Mouse (Mus musculus) gastrocnemius, postnatal 25 days (tissue): ENCODE measurements at regions not wholly inside any gene's neighbourhood (a gene's known extent, or its start where the extent isn't known, plus 50 kb on each side); places are given as distances from the start of the nearest gene placed in this dataset.
"Not testable (repeated sequence)": the region's sequence is repeated elsewhere in the genome, so short reads cannot be mapped to it uniquely, and the experiment has no call there.

Experiments
- DNase-seq: peaks from one replicate; pipeline ENCODE4 v3.0.0; 2022

DNA sequence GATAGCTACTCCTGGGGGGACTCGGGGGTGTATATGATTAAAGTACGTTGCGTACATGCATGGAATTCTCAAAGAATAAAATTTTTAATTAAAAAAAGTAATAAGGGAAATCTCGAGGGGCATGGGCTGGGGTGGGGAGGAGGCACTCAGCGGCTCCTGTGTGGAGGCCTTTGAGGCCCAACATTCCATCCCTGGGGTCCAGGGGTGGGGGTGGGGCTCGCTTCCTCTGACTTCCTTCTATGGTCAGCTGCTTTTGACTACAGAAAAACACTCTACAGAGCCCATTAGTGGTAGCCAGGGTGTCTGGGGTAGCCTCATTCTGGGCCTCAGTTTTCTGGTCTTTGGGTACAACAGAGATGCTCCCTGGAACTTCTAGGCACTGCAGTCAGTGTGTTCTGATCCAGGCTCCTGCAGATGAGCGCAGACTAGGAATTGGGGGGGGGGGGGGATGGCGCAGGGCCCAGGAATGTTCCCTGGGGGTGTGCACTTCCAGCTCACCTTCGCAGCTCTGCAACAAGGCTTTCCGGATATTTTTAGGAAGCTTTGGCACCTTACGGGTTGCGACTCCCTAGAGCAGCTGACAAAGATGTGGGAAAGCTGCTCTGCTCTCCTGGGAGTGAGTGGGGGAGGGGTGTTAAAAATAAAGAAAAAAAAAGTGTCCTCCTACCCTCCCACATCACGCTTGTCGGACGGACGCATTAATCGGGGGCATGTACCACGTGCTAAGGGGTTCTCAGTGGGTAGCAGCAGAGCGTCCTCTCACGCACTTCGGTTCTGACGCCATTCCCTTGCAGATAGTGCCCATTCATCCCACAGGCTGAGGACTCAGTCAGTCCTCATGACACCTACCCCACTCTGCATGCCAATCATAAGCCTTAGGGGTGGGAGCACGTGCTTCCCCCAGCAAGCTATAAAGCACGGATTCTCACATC lies 89.1 kb downstream of the Rhob start:
- no peak for DNase-seq

DNA sequence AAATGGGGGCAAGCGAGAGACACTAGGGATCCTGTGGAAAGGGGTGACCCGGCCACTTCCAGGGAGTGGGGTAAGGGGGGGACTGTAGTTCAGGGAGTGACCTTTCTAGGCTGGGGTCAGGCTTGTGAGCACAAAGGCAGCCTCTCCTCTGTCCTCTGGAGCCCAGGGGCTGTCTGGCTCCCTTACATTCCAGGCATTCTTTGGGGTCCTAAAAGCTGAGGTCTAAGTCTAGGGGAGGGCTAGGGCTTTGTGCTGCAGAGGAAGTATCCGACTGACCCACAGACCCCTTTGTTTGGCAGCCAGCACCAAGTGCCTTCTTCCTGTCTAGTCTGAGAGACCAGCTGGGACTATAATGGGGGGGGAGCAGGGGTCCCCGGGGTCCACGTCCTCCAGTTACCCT lies 88.9 kb downstream of the Hs1bp3 start:
- no peak for DNase-seq

DNA sequence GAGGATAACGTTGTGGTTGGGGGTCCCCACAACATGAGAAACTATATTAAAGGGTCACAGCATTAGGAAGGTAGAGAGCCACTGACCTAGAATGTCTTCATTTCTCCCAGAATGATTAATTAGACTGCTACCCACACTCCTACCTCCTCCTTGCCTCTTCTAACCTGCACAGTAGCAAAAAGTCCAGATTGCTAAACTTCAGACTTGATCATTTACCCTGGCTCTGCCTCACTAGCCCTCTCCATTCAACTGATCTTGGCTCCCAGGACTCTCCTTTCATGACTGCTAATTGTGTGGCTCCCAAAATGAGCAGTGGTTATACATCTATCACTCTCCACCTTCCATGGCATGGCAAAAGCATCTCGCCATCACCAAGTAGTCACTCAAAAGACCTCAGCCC lies 88.1 kb downstream of the Hs1bp3 start:
- DNase-seq = no peak

DNA sequence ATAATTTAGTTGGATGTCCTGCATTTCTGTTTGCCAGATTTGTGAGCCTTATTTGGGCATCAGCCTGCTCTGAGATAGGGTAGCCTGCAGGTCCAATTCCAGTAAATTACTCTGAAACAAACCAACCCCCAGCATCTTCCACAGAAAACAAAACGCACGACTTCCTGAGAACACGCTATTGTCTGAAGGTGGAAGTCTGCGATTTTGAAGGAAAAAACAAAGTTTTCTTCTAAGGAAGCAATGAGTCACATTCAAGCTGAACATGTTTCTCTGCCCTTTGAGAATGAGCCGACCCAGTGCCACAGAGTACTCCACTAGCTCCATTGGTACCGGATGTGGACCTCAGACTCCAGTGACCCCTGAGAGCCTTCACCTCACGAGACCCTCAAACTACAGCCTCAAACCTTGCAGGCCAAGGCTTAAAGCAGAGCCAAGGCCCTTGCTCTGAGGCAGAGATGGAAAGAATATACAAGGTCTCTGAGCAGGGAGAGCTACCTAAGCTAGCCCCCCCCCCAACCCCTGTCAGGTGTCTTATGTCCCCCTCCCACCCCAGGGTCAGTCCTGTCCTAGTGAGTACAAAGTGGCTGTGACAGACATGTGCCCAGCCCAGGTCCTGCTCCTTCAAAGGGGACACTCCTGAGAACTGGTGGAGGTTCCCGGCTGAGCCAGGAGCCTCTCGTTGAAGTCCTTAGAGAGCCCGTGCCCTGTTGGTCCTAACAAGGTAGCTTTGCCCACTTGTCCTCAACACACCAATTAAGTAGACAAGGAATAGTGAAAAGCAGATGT lies 87.3 kb downstream of the Hs1bp3 start:
- DNase-seq = no peak

DNA sequence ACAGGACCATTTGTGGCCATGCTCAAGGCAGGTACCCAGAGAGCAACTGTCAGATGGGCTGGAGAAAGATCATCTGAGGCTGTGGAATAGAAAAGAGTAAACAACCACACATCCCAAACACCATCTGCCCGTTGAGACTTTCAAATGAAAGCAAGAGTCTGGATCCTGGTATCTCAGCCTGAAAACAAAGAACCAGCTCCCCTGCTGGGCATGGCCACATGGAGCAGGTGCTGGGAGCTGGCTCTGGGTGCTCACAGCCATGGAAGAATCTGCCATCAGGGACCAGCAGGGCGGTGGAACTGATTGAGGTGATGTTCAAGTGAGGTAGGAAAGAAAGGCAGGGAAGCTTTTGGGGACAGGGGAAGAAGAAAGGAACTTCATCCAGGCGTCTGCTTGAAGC lies 85.6 kb downstream of the Hs1bp3 start:
- DNase-seq = no peak

DNA sequence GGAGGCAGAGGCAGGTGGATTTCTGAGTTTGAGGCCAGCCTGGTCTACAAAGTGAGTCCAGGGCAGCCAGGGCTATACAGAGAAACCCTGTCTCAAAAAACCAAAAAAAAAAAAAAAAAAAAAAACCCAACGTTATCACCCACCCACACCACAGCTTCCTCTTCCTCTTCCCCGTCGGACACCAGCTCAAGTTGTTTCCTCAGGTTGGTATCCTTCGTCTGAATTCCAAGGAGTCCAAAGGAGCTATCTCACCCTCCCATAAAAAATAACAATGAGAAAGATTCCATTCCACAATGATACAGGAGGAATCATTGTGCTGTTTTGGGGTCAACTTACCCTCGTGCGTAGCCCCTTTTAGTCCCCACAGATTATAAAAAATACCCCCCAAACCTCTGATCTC lies 83.2 kb downstream of the Hs1bp3 start:
- DNase-seq = not testable (repeated sequence)

DNA sequence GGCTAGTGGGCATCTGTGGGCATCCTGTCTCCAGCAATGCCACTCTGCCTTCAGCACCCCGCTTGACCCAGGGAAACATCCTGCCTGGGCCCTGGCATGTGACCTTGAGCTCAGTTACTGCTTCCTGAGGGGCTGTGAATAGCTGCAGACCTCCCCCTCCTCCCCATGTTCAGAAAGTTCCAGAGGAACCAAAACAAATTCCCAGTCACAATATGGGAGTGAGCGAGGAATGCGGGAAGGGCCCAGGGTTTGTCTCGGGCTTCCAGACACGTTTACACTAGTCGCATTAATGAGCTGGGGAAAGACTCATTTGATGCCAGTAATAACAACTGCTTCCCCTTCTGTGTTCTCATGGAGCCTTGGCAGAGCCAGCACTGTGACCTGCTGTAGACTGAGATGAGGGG lies 81.7 kb downstream of the Hs1bp3 start:
- no peak for DNase-seq

DNA sequence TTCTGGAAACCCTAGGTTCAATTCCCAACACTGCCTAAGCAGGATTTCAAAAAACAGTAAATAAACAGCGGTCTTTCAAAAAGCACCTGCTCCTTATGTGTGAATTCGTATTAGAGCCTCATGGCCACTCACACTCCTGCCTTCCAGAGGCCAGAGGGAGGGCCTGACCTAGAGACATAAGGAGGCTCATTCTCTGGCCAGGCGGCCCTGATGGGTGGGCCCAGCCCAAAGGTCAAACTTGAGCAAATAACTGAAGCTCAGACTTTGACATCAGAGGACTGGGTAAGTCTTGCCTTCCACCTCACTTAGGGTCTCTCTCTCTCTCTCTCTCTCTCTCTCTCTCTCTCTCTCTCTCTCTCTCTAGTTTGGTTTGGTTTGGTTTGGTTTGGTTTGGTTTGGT lies 80.7 kb downstream of the Hs1bp3 start:
- DNase-seq = no peak
